Mouse (Mus musculus) gastrocnemius, adult 2 months (tissue): ENCODE measurements around the gene Pola2. TPM values are rescaled to one million over a fixed set of nuclear protein-coding genes. Genes with fewer than 3 reads are reported as not detected.

Source experiments
- DNase-seq: peaks from one replicate; pipeline ENCODE4 v3.0.0; 2022
- H3K27ac ChIP-seq: fragments of 200-600 bp; 2 replicates; pipeline ENCODE4 v1.8.1; 2022; ENCODE audit warnings: mild to moderate bottlenecking
- H3K4me3 ChIP-seq: fragments of 200-600 bp; 2 replicates; pipeline ENCODE4 v1.8.1; 2022; ENCODE audit warnings: mild to moderate bottlenecking, moderate library complexity
- CTCF ChIP-seq: fragments of 200-600 bp; IDR thresholded peaks from 2 replicates; pipeline ENCODE4 v1.8.1; 2022; ENCODE audit warnings: antibody characterized with exemption, mild to moderate bottlenecking, moderate library complexity
- intact Hi-C: fragments of 180-260 bp; cut with DNase I; formaldehyde crosslinking; loops from one replicate; pipeline ENCODE4 v1.15.1; 2025
- total RNA-seq, 2 experiments: library from RNA; stranded (reverse); gene quantifications; 2 replicates each; pipeline ENCODE4 v1.2.3; 2021

Pola2 gene
- total RNA-seq, 2 experiments from 2014 or later: 8.9 to 9.2 TPM

- no peak for TF ChIP-seq CTCF
- Histone ChIP-seq H3K27ac (no peak overlapping the region), H3K4me3 (no peak overlapping the region)
- intact Hi-C loops: no loop called here
- DNase-seq: peak; percentile 61
Measured at GRCm38 (mm10) chr19:5928104-5928503, 35.9 kb downstream of the Pola2 start.

- intact Hi-C loops: no loop called here
- TF ChIP-seq CTCF: no peak
- no peak for DNase-seq
Measured at GRCm38 (mm10) chr19:5927532-5927931, 36.5 kb downstream of the Pola2 start.

GRCm38 (mm10) chr19:5927026-5927425, 37.0 kb downstream of the Pola2 start:
- intact Hi-C loops: no loop called here
- DNase-seq: no peak
- H3K4me3 ChIP-seq: no peak overlapping the region
- 0 out of 2 replicates have a peak overlapping the region, but pooled peaks have one; percentile 1 for H3K27ac ChIP-seq
- TF ChIP-seq CTCF: no peak

More at GRCm38 (mm10) chr19:5927532-5927931, 36.5 kb downstream of the Pola2 start:
- H3K27ac ChIP-seq: 0 out of 2 replicates have a peak overlapping the region, but pooled peaks have one; percentile 1
- no peak overlapping the region for H3K4me3 ChIP-seq

GRCm38 (mm10) chr19:5925311-5925855, 38.6 kb downstream of the Pola2 start:
- peak overlapping the region; percentile 92 for H3K4me3 ChIP-seq
- H3K27ac ChIP-seq: peak overlapping the region; percentile 96
- DNase-seq: peak; percentile 11
- no peak for TF ChIP-seq CTCF
- intact Hi-C loops: loop anchor here (2.0 kb wide), 1 partner anchor 15 kb away; no protein-coding TSS in a partner anchor

- TF ChIP-seq CTCF: no peak
- intact Hi-C loops: loop anchor here (1.0 to 5.0 kb wide), 4 partner anchors 16 to 123 kb away; partner anchors contain the start of genes Capn1 and Syvn1
- H3K4me3 ChIP-seq: peak within 1 kb of the TSS; percentile 92
- peak within 1 kb of the TSS; percentile 96 for H3K27ac ChIP-seq
- peak; percentile 99 for DNase-seq
Measured at GRCm38 (mm10) chr19:5924713-5925093, 39.3 kb downstream of the Pola2 start, which contains the start of gene Cdc42ep2. Gene Cdc42ep2 (minus strand): TSS chr19:5924816.

GRCm38 (mm10) chr19:5923990-5924712, 39.9 kb downstream of the Pola2 start:
- Histone ChIP-seq H3K4me3 (peak overlapping the region; percentile 92), H3K27ac (peak overlapping the region; percentile 96)
- peak; percentile 90 for TF ChIP-seq CTCF
- peak; percentile 97 for DNase-seq
- intact Hi-C loops: loop anchor here (1.0 to 5.0 kb wide), 4 partner anchors 17 to 123 kb away; partner anchors contain the start of genes Capn1 and Syvn1

GRCm38 (mm10) chr19:5922963-5923362, 41.0 kb downstream of the Pola2 start:
- no peak for DNase-seq
- no peak for TF ChIP-seq CTCF
- intact Hi-C loops: loop anchor here (5.0 kb wide), 2 partner anchors 94 to 124 kb away; partner anchors contain the start of genes Capn1 and Syvn1
- Histone ChIP-seq H3K27ac (peak overlapping the region; percentile 96), H3K4me3 (peak overlapping the region; percentile 92)

- Histone ChIP-seq H3K27ac (peak overlapping the region; percentile 96), H3K4me3 (peak overlapping the region; percentile 92)
- intact Hi-C loops: loop anchor here (5.0 kb wide), 2 partner anchors 95 to 125 kb away; partner anchors contain the start of genes Capn1 and Syvn1
- peak; percentile 65 for DNase-seq
- TF ChIP-seq CTCF: no peak
Measured at GRCm38 (mm10) chr19:5922119-5922942, 41.7 kb downstream of the Pola2 start.

- no peak for TF ChIP-seq CTCF
- DNase-seq: peak; percentile 49
- H3K4me3 ChIP-seq: peak overlapping the region; percentile 92
- peak overlapping the region; percentile 96 for H3K27ac ChIP-seq
- intact Hi-C loops: loop anchor here (5.0 kb wide), 2 partner anchors 96 to 126 kb away; partner anchors contain the start of genes Capn1 and Syvn1
Measured at GRCm38 (mm10) chr19:5921715-5922114, 42.3 kb downstream of the Pola2 start.

GRCm38 (mm10) chr19:5913007-5913719, 50.8 kb downstream of the Pola2 start, which contains the start of gene Dpf2:
Gene Dpf2 (minus strand): TSS chr19:5913010.
- Histone ChIP-seq H3K4me3 (peak within 1 kb of the TSS; percentile 95), H3K27ac (peak within 1 kb of the TSS; percentile 95)
- peak; percentile 41 for DNase-seq
- intact Hi-C loops: no loop called here
- TF ChIP-seq CTCF: no peak
